Mouse (Mus musculus) naive thymus-derived CD4-positive, alpha-beta T cell, adult 2 months (primary cell): ENCODE data around the gene Stxbp1.
A peak's percentile ranks its signal among the peaks of the same experiment; 100 is the strongest.

Source experiments
- DNase-seq: peaks from one replicate; pipeline ENCODE4 v3.0.0-alpha.2; 2011; ENCODE audit warnings: low read depth

The Stxbp1 gene

DNA sequence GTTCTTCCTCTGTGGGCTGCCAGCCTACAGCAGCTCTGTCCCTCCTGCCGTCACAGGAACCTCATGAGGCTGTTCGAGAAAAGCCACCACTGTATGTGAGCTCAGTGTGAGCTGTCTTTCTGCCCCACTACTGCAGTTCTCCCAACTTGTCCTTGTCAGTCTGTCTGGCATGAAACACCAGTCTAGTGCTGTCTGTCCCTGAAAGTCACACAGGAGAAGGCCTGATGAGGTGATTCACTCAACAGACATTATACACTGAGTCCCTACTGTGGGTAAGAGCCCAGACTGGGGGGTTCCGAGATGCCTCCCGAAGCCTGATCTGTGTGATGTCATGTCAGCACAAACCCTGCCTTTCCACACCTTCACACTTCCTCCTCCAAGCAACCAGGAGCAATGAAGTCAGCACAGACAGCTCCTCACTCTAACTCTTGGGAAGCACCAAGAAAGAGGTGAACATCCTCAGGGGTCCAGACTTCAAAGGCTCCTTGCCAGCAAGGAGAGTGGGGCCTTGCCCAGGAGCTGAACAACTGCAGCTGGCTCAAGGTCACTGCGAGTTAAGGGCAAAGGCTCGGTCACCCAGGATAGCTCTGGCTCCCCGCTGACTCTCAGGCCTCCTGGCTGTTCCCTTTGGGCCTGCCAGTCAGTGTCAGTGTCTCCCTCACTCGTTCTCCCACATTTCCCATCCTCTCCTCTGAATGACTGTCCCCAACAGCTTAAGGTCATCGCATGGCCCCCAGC is 8.7 kb downstream of the Stxbp1 start:
- DNase-seq: no peak

DNA sequence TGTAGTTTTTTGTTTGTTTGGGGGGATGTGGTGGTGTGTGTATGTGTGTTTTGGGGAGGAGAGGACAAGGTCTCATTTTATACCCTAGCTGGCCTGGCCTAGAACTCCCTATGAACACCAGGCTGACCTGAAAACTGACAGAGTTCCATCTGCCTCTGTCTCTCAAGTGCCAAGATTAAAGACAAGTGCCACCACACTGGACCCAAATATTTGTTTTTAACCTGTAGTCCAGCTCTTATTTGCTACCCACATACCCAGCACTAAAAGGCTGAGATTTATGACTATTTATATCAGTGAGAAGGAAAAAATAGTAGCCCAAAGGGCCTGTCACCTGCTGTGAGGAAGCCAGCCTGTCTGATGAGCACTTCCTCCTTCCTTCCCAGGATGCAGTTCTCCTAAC is 11.5 kb downstream of the Stxbp1 start:
- no peak for DNase-seq

DNA sequence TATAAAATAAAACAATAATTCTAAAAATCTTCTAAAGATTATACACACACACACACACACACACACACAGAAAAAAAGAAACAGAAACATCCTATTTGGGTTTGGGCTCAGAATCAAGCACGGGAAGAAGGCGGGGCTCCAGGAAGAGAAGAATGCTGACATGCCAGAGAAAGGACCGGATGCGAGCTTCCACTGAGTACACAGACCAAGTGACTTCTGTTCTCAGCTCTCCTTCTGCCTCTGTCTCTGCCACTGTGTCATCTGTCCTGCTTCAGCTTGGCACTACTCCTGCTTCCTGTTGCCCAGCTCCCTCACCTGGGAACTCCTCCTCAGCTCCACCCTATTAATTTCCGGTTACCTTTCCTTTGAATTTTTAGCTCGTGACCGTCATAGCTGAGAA is 12.5 kb downstream of the Stxbp1 start:
- DNase-seq: peak; percentile 76

DNA sequence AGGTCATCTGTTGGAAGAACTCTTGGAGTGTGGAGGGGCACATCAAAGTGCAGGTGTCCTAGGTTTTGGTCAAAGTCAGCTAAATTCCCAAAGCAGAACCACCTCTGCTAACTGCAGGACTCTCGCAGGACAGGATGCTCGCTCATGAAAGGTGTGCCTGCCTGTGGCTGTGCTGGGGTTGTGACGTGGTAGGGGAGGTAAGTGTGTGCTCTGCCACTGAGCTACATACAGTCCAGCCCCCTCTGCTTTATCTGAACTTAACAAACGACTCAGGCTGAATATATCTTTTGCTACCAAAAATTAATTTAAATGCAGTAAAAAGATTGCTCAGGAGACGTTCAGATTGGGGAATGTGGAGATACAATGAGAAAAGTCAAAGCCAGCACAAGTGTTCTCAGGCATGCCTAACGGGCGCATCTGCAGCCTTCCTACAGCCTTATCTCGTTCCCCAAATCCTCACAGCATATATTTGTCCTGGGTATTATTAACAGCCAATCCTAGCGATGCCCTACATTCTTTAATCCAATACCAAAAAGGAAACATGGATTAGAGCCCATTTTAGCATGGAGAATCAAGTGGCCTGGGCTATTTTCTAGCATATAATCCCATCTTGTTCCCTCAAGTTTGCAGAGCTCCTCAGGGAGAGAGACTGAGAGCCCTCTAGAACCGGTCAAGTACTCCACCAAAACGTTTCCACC is 17.9 kb downstream of the Stxbp1 start:
- DNase-seq: no peak

DNA sequence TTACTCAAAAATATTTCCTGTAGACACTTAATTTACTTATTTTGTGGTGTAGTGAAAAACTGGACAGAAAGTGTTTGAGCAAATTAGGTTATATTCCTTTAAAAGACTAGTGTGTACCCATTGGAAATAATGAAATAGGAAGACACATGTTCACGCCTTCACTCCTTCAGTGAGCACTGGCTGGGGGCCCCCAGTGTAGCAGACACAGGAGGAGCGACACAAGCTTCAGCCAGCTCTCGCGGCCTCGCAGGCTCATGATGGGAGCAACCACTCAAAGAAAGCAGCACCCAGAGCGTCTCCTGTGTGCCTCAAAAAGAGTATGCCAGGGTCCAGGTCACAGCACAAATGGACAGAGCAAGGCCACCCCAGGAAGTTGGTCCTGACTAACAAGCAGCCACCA is 21.2 kb downstream of the Stxbp1 start:
- no peak for DNase-seq

DNA sequence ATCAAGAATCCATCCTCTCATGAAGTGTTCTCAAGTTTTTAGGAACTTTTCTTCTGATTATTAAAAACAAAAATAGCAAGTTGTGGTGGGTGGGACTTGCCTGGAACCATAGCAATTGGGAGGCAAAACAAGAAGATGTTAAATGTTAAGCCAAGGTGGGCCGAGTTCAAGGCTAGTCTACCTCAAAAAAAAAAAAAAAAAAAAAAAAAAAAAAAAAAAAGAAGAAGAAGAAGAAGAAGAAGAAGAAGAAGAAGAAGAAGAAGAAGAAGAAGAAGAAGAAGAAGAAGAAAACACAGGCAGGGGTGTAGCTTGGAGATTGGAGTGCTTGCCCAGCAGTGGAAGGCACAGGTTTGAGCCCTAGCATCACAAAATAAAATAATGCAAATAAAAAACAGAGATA is 22.3 kb downstream of the Stxbp1 start:
- DNase-seq: no peak

DNA sequence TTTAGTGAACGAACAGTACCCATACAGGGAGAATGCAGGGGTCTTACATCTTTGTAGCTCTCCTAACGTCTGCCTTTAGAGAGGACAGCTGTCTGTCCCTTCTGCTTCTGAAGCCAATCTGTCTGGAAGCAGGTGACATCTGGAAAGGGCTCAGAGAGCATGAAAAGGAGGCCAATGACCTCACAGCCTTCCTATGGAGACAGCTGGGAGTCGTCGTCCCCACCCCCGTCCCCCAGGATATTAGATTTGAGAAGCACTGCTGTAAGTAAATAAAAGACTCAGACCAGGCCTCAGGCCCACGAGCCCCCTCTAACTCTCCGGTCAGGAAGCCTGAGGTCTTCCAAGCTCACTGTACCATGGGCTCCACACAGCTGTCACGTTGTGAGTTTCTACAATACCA is 22.9 kb downstream of the Stxbp1 start:
- no peak for DNase-seq

DNA sequence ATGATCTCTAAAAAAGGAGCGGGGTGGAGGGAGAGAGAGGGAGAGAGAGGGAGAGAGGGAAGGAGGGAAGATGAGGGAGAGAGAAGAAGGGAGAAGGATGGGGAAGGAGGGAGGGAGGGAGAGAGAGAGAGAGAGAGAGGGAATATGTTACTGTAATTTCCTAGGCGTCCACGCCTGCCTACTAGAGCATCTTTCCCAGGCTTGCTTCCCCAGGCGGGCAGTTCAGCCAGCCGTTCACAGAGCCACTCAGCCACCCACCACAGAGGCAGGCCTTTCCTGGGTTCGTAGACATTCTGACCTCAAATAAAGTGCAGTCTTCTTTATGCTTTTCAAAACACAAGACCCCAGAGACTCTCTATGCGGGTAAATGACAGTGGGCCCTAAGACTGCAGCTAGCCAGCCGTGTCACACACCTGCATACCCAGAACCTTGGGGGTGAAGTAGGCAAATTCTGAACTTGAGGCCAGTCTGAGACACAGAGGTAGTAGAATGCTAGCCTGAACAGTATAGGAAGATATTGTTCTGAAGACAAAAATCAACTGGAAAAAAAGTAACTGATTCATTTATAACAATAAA is 23.4 kb downstream of the Stxbp1 start:
- no peak for DNase-seq

DNA sequence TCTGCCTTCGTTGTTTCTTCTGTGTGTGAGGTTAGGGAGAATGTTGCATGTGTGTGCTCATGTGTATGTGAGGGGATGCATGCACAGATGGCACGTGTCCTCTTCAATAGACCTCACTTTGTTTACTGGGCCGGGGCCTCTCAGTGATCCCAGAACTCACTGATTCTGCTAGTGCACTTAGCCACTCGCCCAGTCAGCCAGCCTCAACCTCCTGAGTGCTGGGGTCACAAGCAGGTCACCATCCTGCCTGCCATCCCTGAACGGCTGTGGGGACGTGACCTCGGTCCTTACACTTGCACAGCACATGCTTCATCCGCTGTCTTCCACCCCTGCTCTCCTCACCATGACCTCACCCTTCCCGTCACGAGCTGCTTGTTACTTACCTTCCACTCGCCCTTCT is 23.9 kb downstream of the Stxbp1 start:
- DNase-seq: no peak

DNA sequence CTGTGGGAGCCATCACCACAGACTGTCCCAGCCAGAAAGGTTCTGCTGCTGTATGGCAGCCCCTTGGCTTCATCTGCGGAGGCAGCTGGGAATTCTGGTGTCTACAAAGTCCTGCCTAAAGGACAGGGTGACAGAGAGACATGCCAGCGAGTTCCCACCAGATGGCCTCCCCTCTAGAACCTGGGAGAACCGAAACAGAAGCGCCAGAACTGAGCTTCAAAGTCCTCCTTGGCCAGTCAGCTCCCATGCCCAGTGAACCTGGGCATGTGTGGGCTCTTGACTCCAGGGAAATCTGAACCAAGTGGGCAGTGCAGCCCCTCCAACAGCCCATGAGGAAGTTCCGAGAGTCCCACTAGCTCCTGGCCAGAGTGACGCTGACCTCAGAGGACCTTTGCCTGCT is 24.4 kb downstream of the Stxbp1 start:
- no peak for DNase-seq

DNA sequence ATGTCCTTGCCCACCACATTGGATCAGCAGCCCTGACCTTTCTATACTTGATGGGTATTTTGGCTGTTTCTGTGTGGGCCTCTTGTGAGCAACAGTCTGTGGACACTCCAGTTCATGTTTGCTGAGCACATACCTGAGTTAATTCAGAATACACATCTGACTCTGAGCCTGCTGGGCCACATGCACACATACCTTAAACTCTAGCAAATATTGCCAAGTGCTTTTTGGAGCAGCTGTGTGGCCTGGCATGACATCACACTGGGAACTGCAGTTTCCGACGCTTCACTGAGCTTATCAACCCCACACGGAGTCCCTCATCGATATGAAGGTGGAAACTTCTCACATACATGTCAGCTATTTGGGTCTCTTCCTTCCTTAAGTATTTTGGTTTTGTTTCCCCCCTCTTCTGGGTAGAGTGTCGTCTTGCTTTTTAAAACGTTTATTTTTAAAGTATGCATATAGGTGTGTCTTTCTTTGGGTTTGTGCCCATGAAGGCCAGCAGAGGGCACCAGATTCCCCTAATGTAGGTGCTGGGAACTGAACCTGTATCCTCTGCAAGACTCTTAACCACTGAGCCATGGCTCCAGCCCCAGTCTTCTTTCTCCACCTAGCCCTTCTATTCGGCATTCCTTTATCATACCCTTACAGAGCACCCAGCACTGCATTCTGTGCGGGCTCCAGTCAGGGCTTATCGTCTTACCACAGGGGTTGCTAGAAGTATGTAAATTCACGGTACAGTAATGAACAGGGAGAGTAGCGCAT is 25.8 kb downstream of the Stxbp1 start:
- peak; percentile 78 for DNase-seq

DNA sequence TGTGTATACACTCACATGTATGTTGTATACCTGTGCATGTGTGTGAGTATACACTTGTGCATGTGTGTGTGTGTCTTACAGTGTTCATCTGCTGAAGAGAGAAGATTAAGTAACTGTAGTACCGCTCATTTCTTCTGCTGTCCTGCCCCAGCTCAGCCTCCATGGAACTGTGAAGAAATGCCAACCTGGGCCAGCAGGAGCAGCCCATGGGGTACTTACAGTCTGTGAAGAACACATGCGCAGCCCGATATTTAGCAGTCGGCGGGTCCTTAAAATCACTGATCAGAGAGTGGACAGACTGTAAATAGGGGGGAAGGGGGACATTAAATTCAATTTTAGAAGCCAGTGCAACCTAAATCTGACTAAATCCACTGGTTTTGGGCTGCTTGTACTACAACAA is 28.8 kb downstream of the Stxbp1 start:
- DNase-seq: no peak

DNA sequence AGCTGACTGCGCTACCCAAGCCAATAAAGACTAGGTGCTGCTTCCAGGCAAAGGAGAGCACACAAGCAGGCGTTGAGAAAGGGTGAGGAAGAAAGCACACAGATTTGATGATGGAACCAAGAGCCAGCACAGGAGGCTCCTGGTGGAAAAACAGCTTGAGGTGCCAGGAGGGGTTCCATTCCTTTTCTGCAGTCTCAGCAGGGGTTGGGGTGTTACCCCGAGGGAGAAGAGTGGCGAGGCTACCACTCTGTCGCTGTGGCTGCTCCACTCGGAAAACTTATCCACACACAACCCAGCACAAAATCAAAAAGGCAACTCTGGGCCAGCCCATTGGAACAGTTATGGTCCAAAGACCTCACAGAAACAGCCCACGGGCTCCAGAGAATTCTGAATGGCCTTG is 29.5 kb downstream of the Stxbp1 start:
- no peak for DNase-seq

DNA sequence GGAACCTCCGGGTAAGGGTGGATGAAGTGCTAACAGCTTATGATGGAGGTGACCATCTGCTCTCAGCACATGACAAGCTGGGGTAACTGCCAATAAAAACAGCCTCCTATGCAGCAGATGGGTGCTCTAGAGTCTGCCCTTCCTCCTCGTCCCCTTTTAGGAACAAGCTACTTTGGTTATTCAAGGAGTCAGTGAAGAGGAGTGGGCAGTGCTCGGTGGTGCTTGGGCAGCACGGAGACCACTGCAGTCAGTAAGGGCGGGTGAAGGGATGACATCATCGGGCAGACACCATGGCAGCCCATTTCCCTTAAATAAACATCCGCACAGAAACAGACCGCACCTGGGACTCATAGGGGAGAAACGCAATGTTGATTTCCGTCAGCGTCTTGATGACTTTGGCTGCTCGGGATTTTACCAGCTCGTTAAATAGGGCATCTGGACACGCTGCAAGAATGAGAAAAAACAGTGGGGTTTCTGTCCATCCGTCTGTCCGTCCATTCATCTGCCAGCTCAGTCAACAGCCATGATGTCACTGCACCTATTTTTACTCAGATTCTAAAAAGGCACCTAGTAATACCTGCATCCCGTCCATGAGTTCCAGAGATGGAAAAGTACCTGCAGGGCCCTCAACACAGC is 30.0 kb downstream of the Stxbp1 start:
- no peak for DNase-seq

DNA sequence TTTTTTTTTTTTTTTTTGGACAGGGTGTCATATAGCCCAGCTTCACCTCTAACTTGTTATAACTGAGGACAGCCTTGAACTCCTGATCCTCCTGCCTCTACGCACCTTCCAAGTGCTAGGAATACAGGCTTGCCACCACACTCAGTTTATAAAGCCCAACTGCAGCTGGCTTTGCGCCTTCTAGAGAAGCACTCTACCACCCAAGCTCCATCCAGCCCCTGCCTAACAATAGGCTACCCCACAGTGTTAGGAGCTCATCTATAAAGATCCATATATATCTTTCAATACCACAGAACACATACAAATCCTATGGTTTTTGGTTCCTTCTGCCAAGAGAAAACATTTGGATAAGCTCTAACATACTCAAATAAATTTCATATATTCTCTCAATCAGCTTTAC is 30.5 kb downstream of the Stxbp1 start:
- no peak for DNase-seq

DNA sequence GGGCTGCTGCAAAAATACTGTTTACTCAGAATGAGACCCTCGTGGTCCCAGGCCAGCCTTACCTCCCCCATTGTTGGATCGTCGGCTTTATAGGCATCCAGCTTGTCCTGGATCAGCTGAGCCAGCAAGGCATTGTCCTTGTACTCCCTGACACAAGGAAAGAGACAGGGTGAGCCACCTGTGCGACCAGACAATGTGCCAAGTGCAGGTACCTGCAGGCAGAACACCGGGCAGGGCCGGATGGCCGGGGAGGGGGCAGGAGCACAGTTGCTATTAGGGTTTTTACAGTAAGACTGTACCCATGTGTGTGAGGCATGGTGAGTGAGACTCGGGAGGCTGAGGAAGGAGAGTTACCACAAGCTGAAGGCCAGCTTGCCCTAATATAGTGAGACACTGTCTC is 35.1 kb downstream of the Stxbp1 start:
- no peak for DNase-seq

DNA sequence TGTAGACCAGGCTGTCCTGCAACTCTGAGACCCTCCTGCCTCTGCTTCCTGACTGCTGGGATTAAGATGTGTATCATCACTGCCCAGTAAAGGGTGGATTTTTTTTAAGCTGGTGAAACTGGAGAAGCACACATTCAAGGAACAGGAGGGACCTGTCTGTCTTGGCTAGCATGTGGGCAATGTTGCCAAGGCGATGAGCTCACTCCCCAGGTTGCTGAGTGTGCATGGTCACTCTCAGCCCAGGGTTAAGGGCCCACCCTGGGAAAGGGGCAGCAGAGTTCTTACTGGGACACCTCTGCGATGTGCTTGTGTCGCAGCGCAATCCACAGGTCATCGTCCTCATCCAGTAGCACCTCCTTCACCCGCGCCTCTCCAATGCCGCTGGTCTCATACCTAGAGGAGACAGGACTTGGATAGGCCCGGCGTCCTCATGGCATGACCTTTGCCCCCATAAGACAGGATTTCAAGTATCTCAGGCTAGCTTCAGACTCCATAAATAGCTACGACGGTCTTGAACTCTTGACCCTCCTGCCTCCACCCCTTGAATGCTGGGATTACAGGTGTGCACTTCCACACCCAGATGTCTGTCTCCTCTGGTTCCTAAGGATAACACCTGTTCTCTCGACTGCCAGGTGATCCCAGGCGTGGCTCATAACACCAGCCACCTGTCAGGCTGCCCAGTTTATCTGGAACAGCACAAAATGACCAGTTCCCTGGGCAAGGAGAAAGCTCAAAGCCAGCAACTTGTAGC is 38.1 kb downstream of the Stxbp1 start:
- DNase-seq: no peak

DNA sequence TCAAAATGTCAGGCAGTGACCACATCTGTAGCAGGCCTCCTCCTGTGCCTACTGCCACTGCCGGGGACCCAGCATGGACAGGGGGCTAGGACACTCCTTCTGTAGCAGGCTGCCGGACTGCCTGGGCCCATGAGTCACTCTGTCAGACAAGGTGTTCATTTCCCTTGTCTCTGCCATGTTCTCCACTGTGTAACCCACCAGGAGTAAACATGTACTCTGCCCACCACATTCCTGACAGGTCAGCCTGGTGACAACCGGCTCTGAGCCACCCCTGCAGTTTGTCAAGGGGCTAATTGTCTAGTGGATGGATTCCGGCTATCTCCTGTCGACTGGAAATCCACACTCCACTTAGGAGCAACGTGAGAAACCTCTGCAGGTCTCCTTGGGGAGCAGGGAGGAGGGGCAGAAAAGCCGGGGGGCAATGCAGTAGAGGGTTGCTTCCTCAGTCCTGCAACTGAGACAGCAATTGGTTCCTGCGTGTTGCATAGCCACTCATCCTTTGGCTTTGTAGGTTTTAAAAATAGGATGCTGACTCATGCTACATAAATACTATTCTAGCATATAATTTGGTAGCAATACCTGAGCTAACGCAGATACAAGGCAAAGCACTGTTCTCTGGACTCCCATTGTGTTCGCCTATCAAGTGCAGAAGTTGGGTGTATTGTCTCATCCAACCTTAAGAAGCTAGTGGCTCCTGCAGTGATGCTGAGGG is 48.6 kb downstream of the Stxbp1 start:
- no peak for DNase-seq

DNA sequence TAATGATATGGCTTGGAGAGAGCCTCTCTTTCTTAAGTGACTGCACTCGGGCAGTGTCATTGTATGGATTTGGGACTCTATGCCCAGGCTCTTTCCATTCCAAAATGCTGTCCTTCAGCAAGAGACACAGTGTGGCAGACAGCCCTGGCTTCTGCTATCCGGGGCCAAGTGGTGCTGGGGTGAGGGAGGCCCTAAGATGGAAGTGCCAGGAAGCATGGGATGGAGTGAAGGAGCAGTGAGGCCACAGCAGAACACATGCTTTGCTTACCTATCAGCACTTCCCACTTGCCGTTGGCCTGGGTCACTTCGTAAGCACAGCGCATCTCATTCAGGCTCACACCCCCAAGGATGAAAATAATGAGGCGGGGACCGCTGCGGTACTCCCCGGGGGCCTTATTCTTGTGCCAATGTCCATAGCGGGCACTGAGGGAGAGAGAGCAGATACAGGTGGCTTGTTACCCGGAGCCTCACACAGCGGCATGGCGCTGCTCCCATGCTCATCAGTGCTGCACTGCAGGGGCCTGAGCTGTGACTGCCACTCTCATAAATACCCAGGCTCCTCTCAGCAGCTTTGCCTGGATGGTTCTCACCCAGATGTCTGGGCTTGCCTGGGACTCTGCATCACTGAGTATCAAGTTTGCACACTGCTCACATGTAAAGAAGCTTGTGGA is 51.2 kb downstream of the Stxbp1 start:
- no peak for DNase-seq

DNA sequence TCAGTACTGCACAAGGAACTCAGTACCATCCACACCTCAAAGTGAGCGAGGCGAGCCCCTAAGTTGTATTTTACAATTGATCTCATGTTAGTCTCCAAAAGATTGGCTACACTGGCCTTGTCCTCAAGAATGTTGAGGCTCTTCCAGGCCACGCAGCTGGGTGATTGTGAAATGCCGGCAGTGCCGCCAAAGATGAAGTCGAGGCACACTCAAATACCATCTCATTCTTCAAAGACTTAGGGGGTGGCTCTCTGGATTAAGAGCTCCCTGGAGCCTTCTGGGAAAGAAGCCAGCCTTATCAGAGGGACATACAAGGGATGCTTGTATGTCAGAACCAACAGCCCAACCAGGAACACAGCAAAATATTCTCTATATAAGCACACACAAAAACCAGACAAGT is 55.7 kb downstream of the Stxbp1 start:
- no peak for DNase-seq
